Mouse (Mus musculus) thymus, adult 18-20 months (tissue): Measurements from ENCODE around the gene Inpp5d.

Experiments used
- DNase-seq, 2 experiments: peaks; one replicate each; pipeline ENCODE4 v3.0.0; 2022; ENCODE audit warnings: mixed read lengths in 2 of 2

The Inpp5d gene

DNA sequence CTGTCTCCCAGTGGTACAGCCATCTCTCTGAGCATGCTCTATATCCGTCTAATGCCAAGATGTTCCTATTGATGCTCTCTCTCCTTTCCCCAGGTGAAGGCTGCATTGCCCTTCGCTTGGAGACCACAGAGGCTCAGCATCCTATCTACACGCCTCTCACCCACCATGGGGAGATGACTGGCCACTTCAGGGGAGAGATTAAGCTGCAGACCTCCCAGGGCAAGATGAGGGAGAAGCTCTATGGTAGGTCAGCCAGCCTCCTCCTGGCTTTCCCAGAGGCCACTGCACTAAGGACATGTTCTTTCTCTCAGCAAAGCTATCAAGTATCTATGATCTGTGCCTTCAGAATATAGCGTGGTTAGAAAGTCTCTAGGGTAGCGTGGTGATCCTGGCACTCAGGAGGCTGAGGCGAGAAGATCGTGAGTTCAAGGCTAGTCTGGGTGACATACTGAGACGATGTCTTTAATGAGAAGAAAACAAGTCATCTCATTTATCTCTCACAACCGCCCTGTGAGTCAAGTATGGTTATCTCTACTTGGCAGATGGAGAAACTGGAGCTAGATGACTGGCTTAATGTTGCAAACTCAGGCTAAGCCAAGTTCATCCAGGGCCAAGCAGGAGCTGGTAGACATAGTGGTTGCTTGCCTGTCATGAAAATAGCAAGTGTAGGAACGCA lies 92.0 kb downstream of the Inpp5d start:
- no peak for DNase-seq

DNA sequence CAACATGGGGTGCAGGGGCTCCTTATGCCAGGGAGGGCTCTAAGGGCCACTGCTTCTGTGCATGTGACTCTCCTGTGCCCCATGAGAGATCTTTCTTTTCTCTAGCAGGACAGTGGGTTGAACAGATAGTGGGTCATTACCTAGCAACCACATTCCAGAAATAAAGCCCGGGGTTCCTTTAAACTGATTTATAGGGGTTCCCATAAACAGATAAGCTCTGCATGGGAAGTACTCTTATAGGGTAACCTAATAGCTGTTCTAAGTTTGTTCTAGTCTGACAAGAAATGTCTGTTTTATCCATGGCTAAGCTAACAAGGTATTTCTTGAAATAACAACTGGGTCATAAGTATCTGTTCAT lies 92.5 kb downstream of the Inpp5d start:
- no peak for DNase-seq

DNA sequence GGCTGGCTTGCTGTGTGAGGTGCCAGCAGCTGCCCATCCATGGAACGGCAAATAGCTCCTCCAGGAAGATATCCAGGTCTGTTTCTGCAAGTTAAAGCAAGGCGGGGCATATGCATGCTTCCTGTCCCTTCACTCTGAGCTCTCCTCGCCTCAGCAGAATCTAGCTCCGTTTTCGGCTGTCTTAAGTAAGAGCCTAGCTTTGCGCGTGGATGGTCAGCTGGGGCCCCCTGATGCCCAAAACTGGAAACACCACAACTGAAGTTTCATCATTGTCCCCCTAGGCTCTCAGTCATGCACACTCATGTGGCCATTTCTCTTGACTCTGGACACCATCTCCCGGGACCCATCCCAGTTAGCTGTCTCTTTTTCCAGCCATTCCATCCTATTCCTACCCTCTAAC lies 101.3 kb downstream of the Inpp5d start:
- DNase-seq = no peak

DNA sequence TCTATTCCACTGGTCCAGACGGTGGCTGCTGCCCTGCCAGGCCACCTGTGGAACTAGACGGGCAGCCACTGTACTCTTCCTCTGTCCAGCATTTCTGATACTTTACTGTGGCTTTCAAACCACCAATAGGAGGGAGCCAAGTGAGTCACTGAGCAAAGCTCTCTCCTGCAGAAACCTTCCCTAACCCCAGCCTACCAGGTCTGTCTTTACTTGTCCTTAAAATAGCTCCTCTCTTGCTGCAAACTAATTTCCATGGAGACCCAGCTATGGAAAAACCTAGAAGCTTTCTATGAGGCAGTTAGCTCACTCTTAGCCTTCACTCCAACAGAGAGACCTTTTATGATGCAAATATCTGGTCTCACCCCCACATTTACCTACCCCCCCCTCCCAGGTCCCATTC lies 102.0 kb downstream of the Inpp5d start:
- DNase-seq = no peak

DNA sequence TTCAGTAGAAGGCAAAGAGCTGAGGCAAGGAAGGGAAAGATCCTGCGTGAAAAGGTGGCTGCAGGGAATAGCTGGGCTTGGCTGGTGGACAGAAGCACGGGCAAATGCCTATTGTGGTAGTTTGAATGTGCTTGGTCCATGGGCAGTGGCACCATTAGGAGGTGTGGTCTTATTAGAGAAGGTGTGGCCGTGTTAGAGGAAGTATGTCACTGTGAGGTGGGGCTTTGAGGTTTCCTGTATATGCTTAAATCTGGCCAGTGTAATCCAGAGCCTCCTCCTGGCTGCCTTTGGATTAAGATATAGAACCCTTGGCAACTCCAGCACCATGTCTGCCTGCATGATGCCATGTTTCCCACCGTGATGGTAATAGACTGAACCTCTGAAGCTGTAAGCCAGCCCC lies 103.2 kb downstream of the Inpp5d start:
- no peak for DNase-seq

DNA sequence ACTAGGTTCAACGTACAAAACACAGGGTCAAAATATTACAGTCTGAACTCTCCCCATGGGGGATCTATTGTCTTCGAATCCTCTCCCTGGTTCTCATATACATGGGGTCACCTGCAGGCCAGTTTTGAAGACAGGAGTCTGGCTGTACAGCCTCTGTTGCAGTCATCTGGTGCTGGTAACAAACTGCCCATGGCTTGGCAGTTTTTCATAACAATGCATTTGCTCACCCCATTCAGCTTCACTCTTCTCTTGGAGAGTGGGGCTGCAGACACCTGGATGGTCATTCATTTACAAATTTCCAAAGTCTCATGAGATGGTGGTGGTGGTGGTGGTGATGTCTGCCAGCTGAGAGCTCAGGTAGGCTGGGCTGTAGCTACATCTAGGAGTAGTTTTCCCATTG lies 109.0 kb downstream of the Inpp5d start:
- no peak for DNase-seq

DNA sequence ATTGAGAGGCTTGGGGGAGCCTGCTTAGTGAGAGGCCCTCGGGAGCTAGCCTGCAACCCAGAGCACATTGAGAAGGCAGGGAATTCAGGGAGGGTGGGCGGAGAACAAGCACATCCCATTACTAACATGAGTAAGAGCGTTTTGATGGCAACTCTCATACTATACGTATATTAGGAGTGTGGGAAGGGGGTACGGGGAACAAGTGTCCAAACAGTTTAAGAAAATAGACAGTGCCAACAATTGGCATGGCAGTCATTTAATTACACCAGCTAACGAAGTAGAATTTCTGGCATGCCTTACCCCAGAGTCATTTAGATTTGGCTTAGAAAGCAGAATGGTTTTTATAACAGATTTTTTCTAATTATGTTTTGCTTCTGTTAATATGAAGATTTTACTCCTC lies 109.7 kb downstream of the Inpp5d start:
- DNase-seq = no peak

DNA sequence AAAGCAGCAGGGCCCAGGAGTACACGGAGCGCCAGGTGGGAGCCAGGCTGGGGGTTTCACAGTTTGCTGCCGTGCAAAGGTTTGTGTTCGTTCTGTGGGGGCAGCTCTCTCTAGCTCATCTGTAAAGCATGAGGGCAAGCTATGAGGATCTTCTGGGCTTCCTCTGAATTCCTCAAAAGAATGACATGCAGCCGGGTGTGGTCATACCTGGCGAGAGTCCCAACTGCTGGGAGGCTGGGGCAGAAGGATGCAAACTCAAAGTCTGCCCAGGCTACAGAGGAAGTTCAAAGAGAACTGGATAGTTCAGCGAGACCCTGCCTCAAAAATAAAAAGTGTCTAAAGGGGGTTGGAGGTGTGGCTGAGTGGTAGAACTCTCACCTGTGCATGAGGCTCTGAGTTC lies 110.2 kb downstream of the Inpp5d start:
- no peak for DNase-seq

DNA sequence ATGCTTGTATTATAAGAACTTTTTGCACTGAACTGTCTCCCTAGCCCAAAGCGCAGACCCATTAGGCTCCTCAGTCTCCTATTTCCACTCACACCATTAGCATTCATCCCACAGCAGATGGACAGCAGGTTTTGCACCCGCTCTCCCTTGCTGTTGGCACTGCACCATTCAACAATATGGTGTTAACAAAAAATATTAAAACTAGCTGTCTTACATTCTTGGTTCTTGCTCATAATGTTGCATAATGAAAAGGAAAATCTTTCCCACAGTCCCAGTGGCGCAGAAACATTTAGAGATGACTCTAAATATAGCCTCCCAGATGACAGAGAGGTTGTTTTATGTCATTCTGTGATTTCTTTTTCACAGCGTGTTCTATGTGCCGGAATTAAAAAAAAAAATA lies 113.1 kb downstream of the Inpp5d start:
- DNase-seq = no peak

DNA sequence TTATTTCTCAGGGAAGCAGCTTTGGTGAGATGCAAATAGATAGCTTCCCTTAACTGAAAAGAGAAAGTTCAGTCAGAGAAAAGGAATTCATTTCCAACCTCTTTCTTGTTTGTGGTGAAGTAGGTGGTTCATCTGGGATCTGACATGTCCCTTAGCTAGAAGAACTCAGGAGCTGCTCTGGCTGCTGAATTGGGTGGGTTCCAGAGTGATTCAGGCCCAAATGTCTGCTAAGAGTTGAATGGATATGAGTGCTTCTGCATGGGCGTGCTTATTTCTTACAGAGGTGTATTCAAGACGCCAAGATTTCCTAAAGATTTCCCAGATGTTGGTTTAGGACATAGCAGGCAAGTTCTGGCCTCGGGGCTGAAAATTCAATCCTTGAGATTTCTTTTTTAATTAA lies 114.0 kb downstream of the Inpp5d start:
- no peak for DNase-seq

DNA sequence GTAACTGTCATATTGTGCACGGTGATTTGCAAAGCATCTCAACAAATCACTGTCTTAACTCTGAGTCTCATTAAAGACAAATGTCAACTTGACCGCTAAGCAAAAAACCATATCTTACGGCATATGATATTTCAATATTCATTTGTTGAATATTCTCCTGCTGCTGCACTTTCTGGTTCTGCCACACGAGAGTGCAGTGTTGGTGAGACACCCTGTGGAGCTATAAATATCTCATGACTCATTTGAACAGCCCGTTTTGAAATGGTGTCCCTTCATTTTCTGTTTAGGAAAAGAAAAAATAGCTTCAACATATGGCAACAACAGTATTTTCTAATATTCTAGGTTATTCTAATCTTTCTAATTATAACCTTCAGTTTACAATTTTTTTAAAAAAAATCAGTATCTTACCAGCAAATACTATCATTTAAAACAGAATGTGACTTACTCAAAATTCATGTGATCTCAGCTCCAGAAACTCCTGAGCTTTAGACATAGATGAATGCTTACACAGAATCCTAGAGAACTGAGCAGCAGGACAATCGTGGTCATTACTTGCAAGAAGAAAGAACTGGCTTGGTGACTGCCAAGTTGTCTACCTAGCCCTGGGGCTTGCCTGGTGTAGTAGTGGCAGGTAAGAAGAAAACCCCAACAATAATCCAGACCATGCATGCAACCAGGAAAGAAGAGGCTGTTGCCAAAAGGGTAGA lies 120.6 kb downstream of the Inpp5d start:
- DNase-seq = no peak

DNA sequence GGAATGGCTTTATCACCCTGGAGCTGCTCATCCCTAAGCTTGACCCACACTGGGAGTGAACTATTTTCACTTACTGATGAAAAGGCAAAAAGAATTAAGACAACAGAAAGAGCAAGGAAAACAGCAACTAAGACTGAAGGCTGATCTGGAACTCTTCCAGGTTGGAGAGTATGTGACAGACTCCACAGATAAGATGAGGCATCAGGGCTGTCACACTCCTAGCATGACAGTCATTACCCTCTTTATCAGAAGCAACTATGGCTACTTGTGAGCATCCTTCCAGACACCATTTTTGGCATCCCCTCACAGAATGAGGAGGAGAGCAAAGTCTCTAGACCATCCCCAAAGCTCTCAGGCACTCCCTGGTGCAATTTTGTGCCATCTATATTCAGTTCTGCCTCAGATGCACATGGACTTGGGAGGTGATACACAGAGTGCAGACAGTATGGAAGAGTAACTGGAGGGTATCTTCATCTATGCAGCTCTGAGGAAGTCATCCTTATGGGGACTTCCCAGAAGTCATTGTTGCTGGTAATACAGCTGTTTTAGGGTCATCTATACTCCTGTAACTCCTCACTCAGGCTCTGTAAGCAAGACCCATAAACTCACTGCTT lies 129.4 kb downstream of the Inpp5d start:
- no peak for DNase-seq

DNA sequence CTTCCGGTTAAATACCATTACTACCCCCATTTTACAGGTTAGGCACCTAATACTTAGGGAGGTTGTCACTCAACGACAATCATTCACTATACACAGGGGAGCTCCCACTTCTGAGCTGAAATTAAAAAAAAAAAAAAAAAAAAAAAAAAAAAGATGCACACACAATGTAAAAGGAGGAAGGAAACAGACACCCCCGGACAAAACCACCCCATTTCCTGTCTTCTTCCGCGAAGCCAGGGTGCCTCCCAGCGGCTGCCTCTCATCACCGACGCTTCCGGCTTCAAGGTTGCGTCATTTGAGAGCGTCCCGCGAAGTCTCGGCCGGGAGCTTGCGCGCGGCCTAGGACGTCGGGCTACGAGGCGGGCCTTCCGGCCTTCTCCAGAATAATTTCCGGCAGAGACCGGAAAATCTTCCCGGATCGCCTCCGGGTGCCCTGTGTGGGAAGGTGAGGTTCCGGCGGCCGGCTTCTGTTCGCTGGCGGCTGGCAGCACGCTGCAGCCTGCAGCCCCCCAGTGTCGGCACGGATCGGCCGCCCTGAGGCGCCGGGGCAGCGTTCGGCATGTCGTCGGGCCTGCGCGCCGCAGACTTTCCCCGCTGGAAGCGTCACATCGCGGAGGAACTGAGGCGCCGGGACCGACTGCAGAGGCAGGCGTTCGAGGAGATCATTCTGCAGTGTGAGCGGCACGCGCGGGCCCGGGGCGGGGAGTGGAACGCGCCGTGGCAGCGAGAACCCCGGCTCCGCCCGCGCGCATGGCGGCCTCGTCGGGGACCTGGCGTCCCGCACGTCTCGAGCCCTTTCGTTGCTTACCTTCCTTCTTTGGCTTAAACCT lies 135.7 kb downstream of the Inpp5d start, which contains the start of gene Atg16l1:
TSS of gene Atg16l1 (plus strand) at position 230 of the 830 bp plus-strand sequence.
- DNase-seq = peak; percentile 92 to 95

DNA sequence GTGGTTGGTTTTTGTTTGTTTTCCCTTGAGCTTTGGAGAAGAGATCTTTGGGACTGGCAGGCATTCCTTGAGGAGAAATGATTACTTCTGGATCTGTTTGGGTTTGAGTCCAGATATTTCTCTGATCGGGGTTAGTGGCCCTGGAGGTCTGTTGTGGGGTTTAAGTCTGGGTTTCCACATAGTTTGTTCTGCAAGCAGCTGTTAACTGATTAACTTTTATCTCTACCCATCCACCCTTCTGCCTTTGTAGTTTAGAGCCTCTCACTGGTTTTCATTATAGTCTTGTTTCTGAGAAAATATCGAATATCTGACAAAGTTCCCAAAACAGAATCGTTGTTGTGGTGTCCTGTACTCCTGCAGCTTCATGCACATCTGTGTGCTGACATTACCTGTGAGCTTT lies 143.7 kb downstream of the Inpp5d start:
- no peak for DNase-seq

DNA sequence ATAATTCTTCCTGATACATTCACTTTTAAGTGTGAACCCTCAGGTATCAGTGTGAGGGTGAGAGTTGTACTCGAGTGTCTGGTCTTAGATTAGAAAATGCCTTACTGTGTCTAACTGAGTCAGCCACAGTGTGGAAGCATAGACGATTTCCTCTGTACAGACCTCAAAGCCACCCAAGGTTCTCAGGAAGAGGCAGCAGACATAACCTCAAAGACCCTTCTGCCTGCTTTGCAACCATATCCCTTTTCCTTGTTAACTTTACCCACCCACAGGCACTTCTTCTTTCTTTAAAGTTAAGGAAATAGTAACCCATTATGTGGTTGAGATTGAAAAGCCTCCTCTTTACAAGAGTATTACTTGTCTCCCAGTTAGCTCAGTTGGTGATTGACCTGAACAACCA lies 145.6 kb downstream of the Inpp5d start:
- no peak for DNase-seq

DNA sequence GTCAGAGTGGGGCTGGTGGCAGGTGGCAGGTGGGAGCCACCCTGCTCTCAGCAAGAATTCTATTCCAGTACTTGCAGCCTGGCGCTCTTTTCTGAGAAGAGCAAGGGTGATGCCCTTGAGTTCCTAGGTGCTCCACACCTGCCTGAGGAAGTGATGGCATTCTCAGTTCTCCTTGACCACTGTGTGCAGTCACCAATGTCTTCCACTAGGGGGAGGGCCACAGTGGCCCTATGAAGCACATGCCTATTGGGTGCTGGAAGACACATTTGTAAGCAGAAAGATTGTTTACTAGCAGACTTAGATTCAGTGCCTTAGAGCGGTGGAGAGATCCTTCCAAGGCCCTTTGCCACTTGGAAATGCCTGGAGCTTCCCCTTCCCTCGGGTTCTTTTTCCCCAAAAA lies 146.1 kb downstream of the Inpp5d start:
- DNase-seq = peak in 1 of 2 experiments; percentile 33

DNA sequence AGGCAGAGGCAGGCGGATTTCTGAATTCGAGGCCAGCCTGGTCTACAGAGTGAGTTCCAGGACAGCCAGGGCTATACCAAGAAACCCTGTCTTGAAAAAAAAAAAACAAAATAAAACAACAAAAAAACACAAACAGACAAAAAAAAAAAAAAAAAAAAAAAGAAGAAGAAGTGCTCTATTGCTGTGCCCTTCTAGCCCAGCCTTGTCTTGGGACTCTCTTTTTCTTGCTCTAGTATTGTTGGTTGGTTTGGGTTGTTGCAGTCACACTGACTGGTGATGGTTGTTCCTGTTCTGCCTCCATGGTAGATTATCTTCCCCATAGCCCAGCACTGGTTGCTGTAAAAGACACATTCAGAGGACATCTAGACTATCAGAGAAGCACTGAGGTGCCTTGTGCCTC lies 149.2 kb downstream of the Inpp5d start:
- no peak for DNase-seq
